Mouse (Mus musculus): ENCODE measurements around the gene Fuca1. TPM values are rescaled to one million over a fixed set of nuclear protein-coding genes. Genes with fewer than 3 reads are reported as not detected.
A peak's percentile ranks its signal among the peaks of the same experiment; 100 is the strongest.

Fuca1 gene
- polyA plus RNA-seq, 1 experiment from 2014 or later = 89.4 TPM

GRCm38 (mm10) chr4:135921257-135922120 is 954 bp downstream of the Fuca1 start:
- Histone ChIP-seq H3K4me1 (ENCODE audit: insufficient read depth, low read length) (peaks cover 5% of the 10 kb centered on the region), H3K27ac (ENCODE audit: low read length) (peak overlapping the region; percentile 84; the same call in 1 of the 2 replicates), H3K36me3 (ENCODE audit: insufficient read depth, low read length) (peaks cover 15% of the 10 kb centered on the region), H3K4me3 (ENCODE audit: low read length) (peak overlapping the region; percentile 91), H3K27me3 (ENCODE audit: insufficient read depth, low read length) (no peaks in the 10 kb centered on the region), H3K9ac (replicated peaks; ENCODE audit: low read length) (peak overlapping the region; percentile 83), H3K4me2 (replicated peaks; ENCODE audit: low read depth, low read length) (peak overlapping the region; percentile 96), H3K9me3 (ENCODE audit: low read length) (no peaks in the 10 kb centered on the region)
- ATAC-seq (ENCODE audit: low FRiP score, low TSS enrichment) = no peak
- WGBS = 4% methylated on average over 26 of the region's 26 CpGs

DNA sequence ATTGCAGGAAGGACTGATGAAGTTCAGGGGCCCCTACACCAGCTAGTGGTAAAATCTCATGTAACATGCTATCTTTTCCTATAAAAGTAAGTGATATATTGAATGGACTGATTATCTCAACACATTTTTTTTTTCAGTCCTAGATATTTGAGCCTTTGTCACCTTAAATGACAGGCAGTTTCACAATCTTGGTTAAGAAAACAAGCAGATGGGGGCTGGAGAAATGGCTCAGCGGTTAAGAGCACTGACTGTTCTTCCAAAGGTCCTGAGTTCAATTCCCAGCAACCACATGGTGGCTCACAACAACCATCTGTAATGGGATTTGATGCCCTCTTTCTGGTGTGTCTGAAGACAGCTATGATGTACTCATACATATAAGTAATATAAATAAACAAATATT is 1.7 kb downstream of the Fuca1 start:
- Histone ChIP-seq H3K9me3 (ENCODE audit: low read length) (no peaks in the 10 kb centered on the region), H3K4me3 (ENCODE audit: low read length) (peak overlapping the region; percentile 91; the same call in 1 of the 2 replicates), H3K36me3 (ENCODE audit: insufficient read depth, low read length) (peaks cover 17% of the 10 kb centered on the region), H3K4me2 (replicated peaks; ENCODE audit: low read depth, low read length) (peak overlapping the region; percentile 96), H3K4me1 (ENCODE audit: insufficient read depth, low read length) (peaks cover 5% of the 10 kb centered on the region), H3K9ac (replicated peaks; ENCODE audit: low read length) (no peak overlapping the region), H3K27me3 (ENCODE audit: insufficient read depth, low read length) (no peaks in the 10 kb centered on the region), H3K27ac (ENCODE audit: low read length) (no peak overlapping the region)
- ATAC-seq (ENCODE audit: low FRiP score, low TSS enrichment) = no peak
- WGBS = 72% methylated on average over 1 of the region's 1 CpGs

DNA sequence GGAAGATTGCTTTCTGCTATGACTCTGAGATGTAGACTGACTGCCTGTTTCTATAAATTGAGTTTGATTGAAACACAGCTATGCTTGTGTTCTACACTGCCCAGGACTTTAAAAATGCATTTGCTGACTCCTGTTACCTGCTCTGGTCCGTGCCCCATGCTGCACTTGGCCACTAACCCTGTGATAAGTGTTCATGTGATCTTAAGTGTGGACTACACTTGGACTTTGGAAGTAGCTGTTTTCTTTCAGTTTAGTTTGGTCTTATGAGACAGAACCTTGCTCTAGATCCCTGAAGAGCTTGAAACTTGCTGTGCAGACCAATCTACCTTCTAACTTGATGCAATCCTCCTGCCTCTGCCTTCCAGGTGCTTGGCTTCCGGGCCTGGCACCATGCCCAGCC is 3.9 kb downstream of the Fuca1 start:
- Histone ChIP-seq H3K27me3 (ENCODE audit: insufficient read depth, low read length) (no peaks in the 10 kb centered on the region), H3K9me3 (ENCODE audit: low read length) (no peaks in the 10 kb centered on the region), H3K4me1 (ENCODE audit: insufficient read depth, low read length) (peaks cover 5% of the 10 kb centered on the region), H3K27ac (ENCODE audit: low read length) (no peak overlapping the region), H3K4me2 (replicated peaks; ENCODE audit: low read depth, low read length) (no peak overlapping the region), H3K4me3 (ENCODE audit: low read length) (no peak overlapping the region), H3K9ac (replicated peaks; ENCODE audit: low read length) (no peak overlapping the region), H3K36me3 (ENCODE audit: insufficient read depth, low read length) (peaks cover 17% of the 10 kb centered on the region)
- 87% methylated on average over 2 of the region's 2 CpGs for WGBS
- ATAC-seq (ENCODE audit: low FRiP score, low TSS enrichment) = no peak

- Histone ChIP-seq H3K27ac (ENCODE audit: low read length) (no peak overlapping the region), H3K27me3 (ENCODE audit: insufficient read depth, low read length) (no peaks in the 10 kb centered on the region), H3K4me1 (ENCODE audit: insufficient read depth, low read length) (peaks cover 5% of the 10 kb centered on the region), H3K36me3 (ENCODE audit: insufficient read depth, low read length) (peaks cover 17% of the 10 kb centered on the region), H3K4me2 (replicated peaks; ENCODE audit: low read depth, low read length) (no peak overlapping the region), H3K9ac (replicated peaks; ENCODE audit: low read length) (no peak overlapping the region), H3K9me3 (ENCODE audit: low read length) (no peaks in the 10 kb centered on the region), H3K4me3 (ENCODE audit: low read length) (no peak overlapping the region)
- WGBS = 85% methylated on average over 5 of the region's 5 CpGs
- no peak for ATAC-seq (ENCODE audit: low FRiP score, low TSS enrichment)
Observed at GRCm38 (mm10) chr4:135925341-135925740, 4.8 kb downstream of the Fuca1 start.

DNA sequence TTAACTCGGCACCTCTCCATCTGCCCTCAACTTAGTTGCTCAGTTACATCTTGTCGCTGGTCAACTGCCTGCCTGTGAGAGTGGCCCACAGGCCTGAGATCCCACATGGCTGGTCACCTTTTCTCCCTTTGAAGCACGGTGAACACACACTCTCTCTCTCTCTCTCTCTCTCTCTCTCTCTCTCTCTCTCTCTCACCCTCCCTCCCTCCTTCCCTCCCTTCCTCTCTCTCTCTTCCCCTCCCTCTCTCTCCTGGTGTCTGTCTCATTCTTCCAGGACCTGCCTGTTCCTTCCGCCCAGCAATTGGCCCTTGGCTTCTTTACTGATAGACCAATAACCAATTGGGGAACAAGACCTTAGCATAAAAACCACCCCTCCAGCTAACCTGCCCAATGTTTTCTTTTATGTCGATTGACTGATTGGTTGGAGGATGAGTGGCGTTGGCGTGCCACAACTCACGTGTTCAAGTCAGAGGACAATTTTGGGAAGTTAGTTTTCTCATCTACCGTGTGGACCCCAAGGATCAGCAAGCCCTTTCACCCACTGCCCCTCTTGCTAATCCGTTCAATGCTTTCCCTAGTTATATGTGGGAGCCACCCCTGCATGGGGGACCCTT is 5.8 kb downstream of the Fuca1 start:
- Histone ChIP-seq H3K27ac (ENCODE audit: low read length) (no peak overlapping the region), H3K27me3 (ENCODE audit: insufficient read depth, low read length) (no peaks in the 10 kb centered on the region), H3K4me3 (ENCODE audit: low read length) (no peak overlapping the region), H3K9me3 (ENCODE audit: low read length) (no peaks in the 10 kb centered on the region), H3K9ac (replicated peaks; ENCODE audit: low read length) (no peak overlapping the region), H3K4me1 (ENCODE audit: insufficient read depth, low read length) (peaks cover 5% of the 10 kb centered on the region), H3K4me2 (replicated peaks; ENCODE audit: low read depth, low read length) (no peak overlapping the region), H3K36me3 (ENCODE audit: insufficient read depth, low read length) (peaks cover 22% of the 10 kb centered on the region)
- 87% methylated on average over 10 of the region's 10 CpGs for whole genome bisulfite sequencing
- no peak for ATAC-seq (ENCODE audit: low FRiP score, low TSS enrichment)

DNA sequence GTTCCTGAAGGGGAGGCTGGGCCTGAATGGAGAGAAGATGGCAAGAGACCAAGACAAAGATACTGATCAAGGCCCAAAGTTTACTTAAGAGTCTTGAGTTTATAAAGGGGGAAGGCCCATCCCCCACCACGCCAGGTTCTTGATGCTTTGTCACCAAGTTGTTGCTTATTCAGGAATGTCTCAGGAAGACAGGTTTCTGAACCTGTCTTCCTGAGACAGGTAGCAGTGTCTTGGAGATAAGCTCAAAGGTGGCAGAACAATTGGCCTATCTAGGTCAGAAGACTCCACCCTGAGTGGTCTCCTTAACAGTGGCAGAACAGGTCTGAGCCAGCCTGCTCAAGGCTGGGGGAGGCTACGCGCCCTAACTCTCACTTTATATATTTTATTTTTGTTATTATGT is 6.3 kb downstream of the Fuca1 start:
- Histone ChIP-seq H3K4me3 (ENCODE audit: low read length) (no peak overlapping the region), H3K27me3 (ENCODE audit: insufficient read depth, low read length) (no peaks in the 10 kb centered on the region), H3K9ac (replicated peaks; ENCODE audit: low read length) (no peak overlapping the region), H3K27ac (ENCODE audit: low read length) (no peak overlapping the region), H3K36me3 (ENCODE audit: insufficient read depth, low read length) (peaks cover 24% of the 10 kb centered on the region), H3K4me1 (ENCODE audit: insufficient read depth, low read length) (peaks cover 4% of the 10 kb centered on the region), H3K4me2 (replicated peaks; ENCODE audit: low read depth, low read length) (no peak overlapping the region), H3K9me3 (ENCODE audit: low read length) (no peaks in the 10 kb centered on the region)
- 92% methylated on average over 3 of the region's 3 CpGs for WGBS
- ATAC-seq (ENCODE audit: low FRiP score, low TSS enrichment) = no peak

GRCm38 (mm10) chr4:135928376-135928775 is 7.8 kb downstream of the Fuca1 start:
- no peaks in the 10 kb centered on the region for H3K4me1 ChIP-seq (ENCODE audit: insufficient read depth, low read length)
- no peak for ATAC-seq (ENCODE audit: low FRiP score, low TSS enrichment)

GRCm38 (mm10) chr4:135929405-135929804 is 8.9 kb downstream of the Fuca1 start:
- 83% methylated on average over 5 of the region's 5 CpGs for whole genome bisulfite sequencing
- H3K27ac ChIP-seq (ENCODE audit: low read length) = no peak overlapping the region
- H3K4me2 ChIP-seq (replicated peaks; ENCODE audit: low read depth, low read length) = no peak overlapping the region
- no peaks in the 10 kb centered on the region for H3K27me3 ChIP-seq (ENCODE audit: insufficient read depth, low read length)
- H3K4me3 ChIP-seq (ENCODE audit: low read length) = no peak overlapping the region
- H3K9ac ChIP-seq (replicated peaks; ENCODE audit: low read length) = no peak overlapping the region
- H3K36me3 ChIP-seq (ENCODE audit: insufficient read depth, low read length) = peaks cover 23% of the 10 kb centered on the region
- no peak for ATAC-seq (ENCODE audit: low FRiP score, low TSS enrichment)
- no peaks in the 10 kb centered on the region for H3K4me1 ChIP-seq (ENCODE audit: insufficient read depth, low read length)
- H3K9me3 ChIP-seq (ENCODE audit: low read length) = no peaks in the 10 kb centered on the region

More at GRCm38 (mm10) chr4:135928376-135928775, 7.8 kb downstream of the Fuca1 start:
- no peak overlapping the region for H3K27ac ChIP-seq (ENCODE audit: low read length)
- WGBS = 80% methylated on average over 9 of the region's 9 CpGs
- peaks cover 24% of the 10 kb centered on the region for H3K36me3 ChIP-seq (ENCODE audit: insufficient read depth, low read length)
- no peak overlapping the region for H3K4me2 ChIP-seq (replicated peaks; ENCODE audit: low read depth, low read length)
- H3K9ac ChIP-seq (replicated peaks; ENCODE audit: low read length) = no peak overlapping the region
- H3K9me3 ChIP-seq (ENCODE audit: low read length) = no peaks in the 10 kb centered on the region
- H3K4me3 ChIP-seq (ENCODE audit: low read length) = no peak overlapping the region
- no peaks in the 10 kb centered on the region for H3K27me3 ChIP-seq (ENCODE audit: insufficient read depth, low read length)

- 86% methylated on average over 9 of the region's 9 CpGs for WGBS
- H3K36me3 ChIP-seq (ENCODE audit: insufficient read depth, low read length) = peaks cover 23% of the 10 kb centered on the region
- H3K27me3 ChIP-seq (ENCODE audit: insufficient read depth, low read length) = no peaks in the 10 kb centered on the region
- H3K4me3 ChIP-seq (ENCODE audit: low read length) = no peak overlapping the region
- no peaks in the 10 kb centered on the region for H3K9me3 ChIP-seq (ENCODE audit: low read length)
- no peaks in the 10 kb centered on the region for H3K4me1 ChIP-seq (ENCODE audit: insufficient read depth, low read length)
- ATAC-seq (ENCODE audit: low FRiP score, low TSS enrichment) = no peak
- no peak overlapping the region for H3K4me2 ChIP-seq (replicated peaks; ENCODE audit: low read depth, low read length)
- no peak overlapping the region for H3K27ac ChIP-seq (ENCODE audit: low read length)
- no peak overlapping the region for H3K9ac ChIP-seq (replicated peaks; ENCODE audit: low read length)
Observed at GRCm38 (mm10) chr4:135929828-135930227, 9.3 kb downstream of the Fuca1 start.

DNA sequence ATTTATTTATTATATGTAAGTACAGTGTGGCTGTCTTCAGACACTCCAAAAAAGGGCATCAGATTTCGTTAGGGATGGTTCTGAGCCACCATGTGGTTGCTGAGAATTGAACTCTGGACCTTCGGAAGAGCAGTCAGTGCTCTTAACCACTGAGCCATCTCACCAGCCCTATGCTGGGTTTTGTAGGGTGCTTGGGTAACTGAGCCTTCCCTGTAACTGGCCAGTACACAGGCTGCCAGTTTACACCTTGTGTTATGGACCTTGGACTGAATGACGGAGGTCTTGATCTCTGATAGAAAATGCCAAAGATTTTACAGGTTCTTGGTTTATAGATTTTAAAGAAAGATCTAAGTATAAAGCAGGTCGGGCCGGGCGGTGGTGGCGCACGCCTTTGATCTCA is 9.7 kb downstream of the Fuca1 start:
- WGBS = 92% methylated on average over 8 of the region's 8 CpGs
- H3K27ac ChIP-seq (ENCODE audit: low read length) = no peak overlapping the region
- H3K4me2 ChIP-seq (replicated peaks; ENCODE audit: low read depth, low read length) = no peak overlapping the region
- H3K36me3 ChIP-seq (ENCODE audit: insufficient read depth, low read length) = peaks cover 23% of the 10 kb centered on the region
- ATAC-seq (ENCODE audit: low FRiP score, low TSS enrichment) = no peak
- H3K27me3 ChIP-seq (ENCODE audit: insufficient read depth, low read length) = no peaks in the 10 kb centered on the region
- no peaks in the 10 kb centered on the region for H3K9me3 ChIP-seq (ENCODE audit: low read length)
- H3K9ac ChIP-seq (replicated peaks; ENCODE audit: low read length) = no peak overlapping the region
- H3K4me1 ChIP-seq (ENCODE audit: insufficient read depth, low read length) = no peaks in the 10 kb centered on the region
- no peak overlapping the region for H3K4me3 ChIP-seq (ENCODE audit: low read length)

Measured in kidney, embryonic 16.5 days (tissue).